9 mouse cellular contexts compared by ENCODE assay signal in the genomic region with DNA sequence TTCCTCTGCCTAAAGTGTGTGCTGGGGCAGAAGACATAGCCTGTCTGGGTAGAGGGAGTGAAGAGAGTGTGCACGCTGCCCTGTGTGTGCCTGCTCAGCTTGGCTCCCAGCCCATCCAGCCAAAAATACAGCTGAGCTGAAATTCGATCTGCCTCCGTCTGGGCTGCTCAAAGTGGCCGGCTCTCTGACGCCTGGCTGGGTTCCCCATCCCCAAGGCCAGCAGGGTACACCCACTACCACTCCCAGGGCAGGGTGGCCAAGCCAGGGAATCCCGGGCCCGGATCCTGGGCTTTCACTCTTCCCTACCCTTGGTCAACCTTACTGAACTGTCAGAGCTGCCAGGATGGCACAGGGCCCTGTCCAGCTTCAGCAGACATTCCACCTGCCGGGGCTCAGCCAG. TPM values are rescaled to one million over a fixed set of nuclear protein-coding genes. Genes with fewer than 3 reads are reported as not detected.
A peak's percentile ranks its signal among the peaks of the same experiment; 100 is the strongest.
DNase-seq lines count a peak whose midpoint lies in the region; ATAC-seq lines count a peak whose summit lies in the region.
"Had no signal": no experiment of that assay in that cellular context is flagged by ENCODE, and none has a peak within 500 bp of the region (broad histone marks: within the 10 kb centered on the region; RNA-seq: fewer than 3 reads in every experiment).

No protein-coding gene starts in this region.

- no peaks in the 10 kb centered on the region for H3K36me3 ChIP-seq in neural tube, embryonic 12.5 days
- H3K36me3 ChIP-seq in kidney, embryonic 16.5 days (ENCODE audit: insufficient read depth, low read length), result no peaks in the 10 kb centered on the region

- H3K9me3 ChIP-seq in neural tube, embryonic 12.5 days, result no peaks in the 10 kb centered on the region
- H3K9me3 ChIP-seq in kidney, embryonic 16.5 days (ENCODE audit: low read length), result no peaks in the 10 kb centered on the region

- WGBS in neural tube, embryonic 12.5 days, result 21% methylated on average over 8 of the region's 8 CpGs
- WGBS in kidney, embryonic 16.5 days, result 16% methylated on average over 8 of the region's 8 CpGs

- ATAC-seq in neural tube, embryonic 12.5 days (ENCODE audit: low FRiP score, low read depth), result no peak
- ATAC-seq in kidney, embryonic 16.5 days (ENCODE audit: low FRiP score, low TSS enrichment), result peak; percentile 16; the same call in 1 of the 2 replicates

- H3K4me3 ChIP-seq in neural tube, embryonic 12.5 days, result no peak overlapping the region
- H3K4me3 ChIP-seq in kidney, embryonic 16.5 days (ENCODE audit: low read length), result no peak overlapping the region

- DNase-seq in adrenal gland, adult (ENCODE audit: inconsistent age in 2 of 2, low spot score in 1 of 2), result peak; percentile 65 to 75
- DNase-seq in adrenal gland, adult 18-20 months (ENCODE audit: low spot score in 2 of 2), result no peak
- no peak for DNase-seq in neural tube, embryonic 10.5 days (ENCODE audit: extremely low spot score, low spot score)
- peak; percentile 82 to 90 for DNase-seq in heart, adult 18-20 months
- peak; percentile 46 for DNase-seq in testis, postnatal 14 days (ENCODE audit: low spot score)
- no peak for DNase-seq in thymus, postnatal 0 days (ENCODE audit: low spot score)

- H3K4me2 ChIP-seq in neural tube, embryonic 12.5 days (replicated peaks), result no peak overlapping the region
- no peak overlapping the region; the same call in 1 of the 2 replicates for H3K4me2 ChIP-seq in kidney, embryonic 16.5 days (replicated peaks; ENCODE audit: low read depth, low read length)

- no peaks in the 10 kb centered on the region; the same call in 1 of the 2 replicates for H3K27me3 ChIP-seq in neural tube, embryonic 12.5 days (replicated peaks)
- H3K27me3 ChIP-seq in kidney, embryonic 16.5 days (ENCODE audit: insufficient read depth, low read length), result no peaks in the 10 kb centered on the region

- H3K4me1 ChIP-seq in neural tube, embryonic 12.5 days, result peaks cover 47% of the 10 kb centered on the region
- H3K4me1 ChIP-seq in kidney, embryonic 16.5 days (ENCODE audit: insufficient read depth, low read length), result peaks cover 85% of the 10 kb centered on the region

- H3K27ac ChIP-seq in neural tube, embryonic 12.5 days, result no peak overlapping the region
- H3K27ac ChIP-seq in kidney, embryonic 16.5 days (ENCODE audit: low read length), result peak overlapping the region; percentile 63
- H3K27ac ChIP-seq: liver, embryonic 14.5 days had no signal

- H3K9ac ChIP-seq in neural tube, embryonic 12.5 days, result peak overlapping the region; percentile 30; the same call in 1 of the 2 replicates
- H3K9ac ChIP-seq in kidney, embryonic 16.5 days (replicated peaks; ENCODE audit: low read length), result 0 out of 2 replicates have a peak overlapping the region, but pooled peaks have one; percentile 18
- H3K9ac ChIP-seq: liver, embryonic 14.5 days had no signal

RNA-seq across cellular contexts. Expression of gene Acvrl1, which starts 15.2 kb away (rescaled TPM):
- total RNA-seq in adrenal gland, adult 18-20 months (2021), result 10 to 100 TPM; 19.1 to 26.1 TPM
- 8.3 and 10.2 TPM in 2 replicates for polyA plus RNA-seq in neural tube, embryonic 12.5 days (2016; fragmentation: Nextera tagmentation; extraction: Ambion mirVana)
- total RNA-seq in heart, adult 18-20 months (2021), result 10 to 100 TPM; 26.5 to 27.9 TPM
- polyA plus RNA-seq in kidney, embryonic 16.5 days (2015; fragmentation: Nextera tagmentation; extraction: Ambion mirVana), result 20.6 and 24.4 TPM in 2 replicates
- polyA plus RNA-seq in thymus, postnatal 0 days (2015; fragmentation: Nextera tagmentation; extraction: Ambion mirVana), result 5.8 and 6.5 TPM in 2 replicates

RNA-seq across cellular contexts. Expression of gene Ankrd33, which starts 27.9 kb away (rescaled TPM):
- under 1 TPM; 0.42 to 0.70 TPM for total RNA-seq in adrenal gland, adult 18-20 months (2021)
- not detected in 2 replicates for polyA plus RNA-seq in neural tube, embryonic 12.5 days (2016; fragmentation: Nextera tagmentation; extraction: Ambion mirVana)
- not detected for total RNA-seq in heart, adult 18-20 months (2021)
- not detected in 2 replicates for polyA plus RNA-seq in kidney, embryonic 16.5 days (2015; fragmentation: Nextera tagmentation; extraction: Ambion mirVana)
- not detected in 2 replicates for polyA plus RNA-seq in thymus, postnatal 0 days (2015; fragmentation: Nextera tagmentation; extraction: Ambion mirVana)
- polyA plus RNA-seq: liver, embryonic 14.5 days had no signal

RNA-seq across cellular contexts. Expression of gene Acvr1b, which starts 30.4 kb away (rescaled TPM):
- total RNA-seq in adrenal gland, adult 18-20 months (2021), result 1 to 10 TPM; 5.8 to 5.9 TPM
- polyA plus RNA-seq in neural tube, embryonic 12.5 days (2016; fragmentation: Nextera tagmentation; extraction: Ambion mirVana), result 15.9 and 17.6 TPM in 2 replicates
- 10 to 100 TPM in 1 of 2 experiments, 1 to 10 TPM in 1; 9.8 to 10.3 TPM for total RNA-seq in heart, adult 18-20 months (2021)
- polyA plus RNA-seq in kidney, embryonic 16.5 days (2015; fragmentation: Nextera tagmentation; extraction: Ambion mirVana), result 7.4 and 8.8 TPM in 2 replicates
- polyA plus RNA-seq in thymus, postnatal 0 days (2015; fragmentation: Nextera tagmentation; extraction: Ambion mirVana), result 3.9 and 4.6 TPM in 2 replicates

Comparison
In these comparisons a context has a peak if more than half of its experiments do, and no peak if none do; other contexts are left out.
1. DNase-seq: peak in adrenal gland, adult (2 of 2), heart, adult 18-20 months (2 of 2) and testis, postnatal 14 days (single experiment); none in adrenal gland, adult 18-20 months (0 of 2), neural tube, embryonic 10.5 days (single experiment) and thymus, postnatal 0 days (single experiment).